Mouse (Mus musculus): ENCODE measurements around the gene Irf3. TPM values are rescaled to one million over a fixed set of nuclear protein-coding genes. Genes with fewer than 3 reads are reported as not detected.

Irf3 gene
- polyA plus RNA-seq, 1 experiment from 2014 or later, result 90.4 TPM

DNA sequence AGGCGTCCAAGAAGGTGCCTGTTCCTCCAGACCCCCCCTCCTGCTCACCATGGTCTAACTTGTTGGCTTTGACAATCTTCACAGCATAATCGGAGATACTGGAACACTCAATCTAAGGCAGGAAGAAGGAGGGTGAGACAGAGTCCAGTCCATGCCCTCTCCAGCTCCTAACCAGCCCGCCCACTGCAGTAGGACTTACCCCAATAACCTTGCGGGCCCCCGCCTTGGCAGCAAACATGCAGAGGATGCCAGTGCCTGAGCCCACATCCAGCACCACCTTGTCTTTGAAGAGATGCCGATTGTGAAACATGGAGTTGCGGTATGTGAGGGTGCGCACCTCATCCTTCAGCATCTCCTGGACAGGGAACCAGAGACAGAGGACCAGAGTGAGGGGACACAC, 15.9 kb upstream of the Irf3 start:
- TF ChIP-seq CTCF (IDR thresholded peaks at IDR 0.05), result no peak
- no peak for TF ChIP-seq EP300 (IDR thresholded peaks at IDR 0.05)
- no peak overlapping the region for H3K27ac ChIP-seq (ENCODE audit: low read length)
- no peak for ATAC-seq
- H3K4me3 ChIP-seq (ENCODE audit: low read depth, low read length), result no peak overlapping the region
- 97% methylated on average over 8 of the region's 8 CpGs for WGBS
- H3K27me3 ChIP-seq (replicated peaks; ENCODE audit: insufficient read depth, low read length), result no peaks in the 10 kb centered on the region
- no peaks in the 10 kb centered on the region for H3K9me3 ChIP-seq (ENCODE audit: low read length)
- H3K4me2 ChIP-seq (replicated peaks; ENCODE audit: low read depth, low read length), result no peak overlapping the region
- no peak for DNase-seq (ENCODE audit: low spot score)
- no peaks in the 10 kb centered on the region for H3K4me1 ChIP-seq (ENCODE audit: insufficient read depth, low read depth, low read length)
- H3K36me3 ChIP-seq (ENCODE audit: insufficient read depth, low read length), result peaks cover 22% of the 10 kb centered on the region
- no peak overlapping the region for H3K9ac ChIP-seq (replicated peaks; ENCODE audit: low read depth)

GRCm38 (mm10) chr7:44983085-44983484, 14.4 kb upstream of the Irf3 start:
- no peak overlapping the region for H3K4me3 ChIP-seq (ENCODE audit: low read depth, low read length)
- no peaks in the 10 kb centered on the region for H3K9me3 ChIP-seq (ENCODE audit: low read length)
- no peak for ATAC-seq
- no peaks in the 10 kb centered on the region for H3K27me3 ChIP-seq (replicated peaks; ENCODE audit: insufficient read depth, low read length)
- H3K9ac ChIP-seq (replicated peaks; ENCODE audit: low read depth), result no peak overlapping the region
- no peak overlapping the region for H3K27ac ChIP-seq (ENCODE audit: low read length)
- H3K4me2 ChIP-seq (replicated peaks; ENCODE audit: low read depth, low read length), result no peak overlapping the region
- no peaks in the 10 kb centered on the region; the same call in 1 of the 2 replicates for H3K4me1 ChIP-seq (ENCODE audit: insufficient read depth, low read depth, low read length)
- peak; percentile 87 for DNase-seq (ENCODE audit: low spot score)
- peaks cover 18% of the 10 kb centered on the region; the same call in 1 of the 2 replicates for H3K36me3 ChIP-seq (ENCODE audit: insufficient read depth, low read length)
- no peak for TF ChIP-seq EP300 (IDR thresholded peaks at IDR 0.05)
- peak; percentile 98 for TF ChIP-seq CTCF (IDR thresholded peaks at IDR 0.05)
- 24% methylated on average over 6 of the region's 6 CpGs for WGBS

DNA sequence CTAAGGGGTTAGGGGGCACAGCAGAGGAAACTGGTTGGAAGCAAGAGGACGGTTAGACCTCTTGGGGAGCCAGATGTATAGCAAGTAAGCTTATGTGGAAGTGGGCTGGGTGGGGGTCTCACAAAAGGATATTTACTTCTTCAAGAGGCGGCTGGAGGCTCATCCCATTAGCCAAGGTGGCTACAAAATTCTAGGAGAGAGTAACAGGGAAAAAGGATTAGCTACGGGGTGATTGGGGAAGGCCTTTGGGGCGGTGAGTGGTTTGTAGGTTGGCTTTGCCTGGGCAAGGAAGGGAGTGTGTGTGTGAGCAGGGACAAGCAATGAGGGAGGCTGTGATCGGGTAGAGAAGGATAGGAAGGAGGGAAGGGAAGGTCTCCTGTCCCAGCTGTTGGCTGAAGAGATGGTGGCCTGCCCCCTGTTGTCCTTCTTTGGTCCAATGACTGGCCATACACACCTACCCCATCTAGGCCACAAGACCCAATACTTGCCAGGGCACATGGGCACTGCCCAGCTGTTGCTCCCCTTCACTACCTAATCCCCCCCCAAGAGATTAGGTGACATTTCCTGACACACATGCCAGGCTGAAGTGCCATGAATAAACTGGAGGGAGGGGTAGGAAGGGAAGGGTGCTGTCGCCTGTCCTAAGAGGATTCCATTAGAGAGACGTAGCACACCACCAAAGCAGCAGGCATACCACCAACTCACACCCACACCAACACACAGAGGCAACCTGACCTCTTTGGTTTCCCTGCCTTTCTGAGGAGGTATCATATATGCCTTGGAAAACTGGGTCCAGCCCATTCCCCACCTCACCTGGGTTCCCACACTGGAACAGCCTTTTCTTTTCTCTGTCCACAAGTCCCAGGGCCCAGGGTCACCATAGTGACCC, 13.3 kb upstream of the Irf3 start:
- H3K9ac ChIP-seq (replicated peaks; ENCODE audit: low read depth), result no peak overlapping the region
- H3K4me3 ChIP-seq (ENCODE audit: low read depth, low read length), result no peak overlapping the region
- H3K4me2 ChIP-seq (replicated peaks; ENCODE audit: low read depth, low read length), result no peak overlapping the region
- H3K9me3 ChIP-seq (ENCODE audit: low read length), result no peaks in the 10 kb centered on the region
- DNase-seq (ENCODE audit: low spot score), result no peak
- no peak for ATAC-seq
- no peaks in the 10 kb centered on the region; the same call in 1 of the 2 replicates for H3K4me1 ChIP-seq (ENCODE audit: insufficient read depth, low read depth, low read length)
- no peak overlapping the region for H3K27ac ChIP-seq (ENCODE audit: low read length)
- H3K36me3 ChIP-seq (ENCODE audit: insufficient read depth, low read length), result 0 out of 2 replicates have a peak, but pooled peaks cover 18% of the 10 kb centered on the region
- 66% methylated on average over 7 of the region's 7 CpGs for WGBS
- H3K27me3 ChIP-seq (replicated peaks; ENCODE audit: insufficient read depth, low read length), result no peaks in the 10 kb centered on the region
- no peak for TF ChIP-seq EP300 (IDR thresholded peaks at IDR 0.05)
- no peak for TF ChIP-seq CTCF (IDR thresholded peaks at IDR 0.05)

DNA sequence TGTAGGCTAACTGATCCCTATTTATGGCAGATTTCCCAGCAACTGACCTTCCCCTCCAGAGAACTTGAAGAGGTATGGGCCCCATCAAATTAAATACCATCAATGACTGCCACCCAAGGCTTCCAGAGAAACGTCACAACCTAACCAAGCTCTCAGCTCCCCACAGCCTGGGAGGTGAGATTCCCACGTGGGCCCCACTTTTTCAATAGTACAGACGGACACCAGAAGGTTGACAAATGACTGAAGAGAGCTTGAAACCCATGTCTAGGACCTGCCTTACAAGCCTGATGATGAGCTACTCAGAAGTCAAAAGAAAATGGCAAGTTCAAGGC, 12.6 kb upstream of the Irf3 start:
- H3K4me3 ChIP-seq (ENCODE audit: low read depth, low read length), result no peak overlapping the region

GRCm38 (mm10) chr7:44985595-44986191, 11.8 kb upstream of the Irf3 start:
- WGBS, result 1% methylated on average over 31 of the region's 45 CpGs
- Histone ChIP-seq H3K4me1 (ENCODE audit: insufficient read depth, low read depth, low read length) (no peaks in the 10 kb centered on the region; the same call in 1 of the 2 replicates), H3K9ac (replicated peaks; ENCODE audit: low read depth) (peak overlapping the region; percentile 41), H3K4me3 (ENCODE audit: low read depth, low read length) (peak overlapping the region; percentile 64), H3K9me3 (ENCODE audit: low read length) (no peaks in the 10 kb centered on the region), H3K4me2 (replicated peaks; ENCODE audit: low read depth, low read length) (peak overlapping the region; percentile 72), H3K36me3 (ENCODE audit: insufficient read depth, low read length) (0 out of 2 replicates have a peak, but pooled peaks cover 6% of the 10 kb centered on the region), H3K27me3 (replicated peaks; ENCODE audit: insufficient read depth, low read length) (no peaks in the 10 kb centered on the region), H3K27ac (ENCODE audit: low read length) (peak overlapping the region; percentile 80)
- peak; percentile 76 for DNase-seq (ENCODE audit: low spot score)
- ATAC-seq, result peak; percentile 2; the same call in 1 of the 2 replicates
- TF ChIP-seq EP300 (IDR thresholded peaks at IDR 0.05) (no peak), CTCF (IDR thresholded peaks at IDR 0.05) (peak; percentile 55)

More for the DNA sequence above, 12.6 kb upstream of the Irf3 start:
- Histone ChIP-seq H3K9me3 (ENCODE audit: low read length) (no peaks in the 10 kb centered on the region), H3K4me1 (ENCODE audit: insufficient read depth, low read depth, low read length) (no peaks in the 10 kb centered on the region; the same call in 1 of the 2 replicates), H3K4me2 (replicated peaks; ENCODE audit: low read depth, low read length) (no peak overlapping the region), H3K9ac (replicated peaks; ENCODE audit: low read depth) (no peak overlapping the region), H3K27me3 (replicated peaks; ENCODE audit: insufficient read depth, low read length) (no peaks in the 10 kb centered on the region), H3K36me3 (ENCODE audit: insufficient read depth, low read length) (0 out of 2 replicates have a peak, but pooled peaks cover 14% of the 10 kb centered on the region), H3K27ac (ENCODE audit: low read length) (no peak overlapping the region)
- 36% methylated on average over 3 of the region's 3 CpGs for WGBS
- ATAC-seq, result no peak
- DNase-seq (ENCODE audit: low spot score), result no peak
- TF ChIP-seq CTCF (IDR thresholded peaks at IDR 0.05), result no peak
- TF ChIP-seq EP300 (IDR thresholded peaks at IDR 0.05), result no peak

DNA sequence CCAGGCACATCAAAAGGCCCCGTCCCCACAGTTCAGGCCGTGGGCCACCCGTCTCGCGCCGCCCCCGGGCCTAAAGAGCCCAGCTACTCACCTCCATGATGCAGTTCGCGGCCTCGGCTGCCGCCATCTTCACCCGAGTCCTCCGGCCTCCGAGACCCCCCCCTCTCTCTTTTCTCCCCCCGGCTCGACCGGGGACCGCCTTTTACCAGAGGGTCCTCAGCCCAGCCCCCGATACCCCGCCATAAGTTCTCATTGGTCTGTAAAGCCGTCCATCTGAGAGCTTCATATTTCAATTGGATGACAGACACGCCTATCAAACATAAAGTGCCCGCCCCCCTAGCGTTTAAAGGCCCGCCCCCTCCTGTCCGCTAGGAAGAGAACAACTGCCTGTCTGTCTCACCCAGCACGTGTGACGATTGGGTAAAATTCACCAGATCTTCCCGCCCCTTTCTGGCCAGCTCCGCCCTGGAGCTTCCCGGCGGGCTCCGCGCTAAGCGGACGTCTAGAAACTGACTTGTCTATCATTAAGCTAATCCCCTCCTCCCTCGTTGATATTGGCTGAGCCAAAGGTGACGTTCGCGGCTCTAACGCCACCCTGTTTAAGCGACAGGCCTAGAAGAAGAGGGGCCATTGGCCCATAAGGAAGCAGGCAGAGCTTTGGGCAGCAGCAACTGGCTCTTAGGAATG, 11.1 kb upstream of the Irf3 start, which contains the start of gene Prmt1:
Gene Prmt1, minus strand, starts transcription at position 377 of the 687 bp plus-strand sequence.
- H3K36me3 ChIP-seq (ENCODE audit: insufficient read depth, low read length), result 0 out of 2 replicates have a peak, but pooled peaks cover 6% of the 10 kb centered on the region
- DNase-seq (ENCODE audit: low spot score), result peak; percentile 100
- H3K4me3 ChIP-seq (ENCODE audit: low read depth, low read length), result peak within 1 kb of the TSS; percentile 64
- H3K27ac ChIP-seq (ENCODE audit: low read length), result peak within 1 kb of the TSS; percentile 81
- 1% methylated on average over 39 of the region's 42 CpGs for WGBS
- ATAC-seq, result peak; percentile 95
- peak within 1 kb of the TSS; percentile 72 for H3K4me2 ChIP-seq (replicated peaks; ENCODE audit: low read depth, low read length)
- H3K9me3 ChIP-seq (ENCODE audit: low read length), result no peaks in the 10 kb centered on the region
- TF ChIP-seq CTCF (IDR thresholded peaks at IDR 0.05), result no peak
- TF ChIP-seq EP300 (IDR thresholded peaks at IDR 0.05), result peak; percentile 81
- peak within 1 kb of the TSS; percentile 43 for H3K9ac ChIP-seq (replicated peaks; ENCODE audit: low read depth)
- no peaks in the 10 kb centered on the region for H3K27me3 ChIP-seq (replicated peaks; ENCODE audit: insufficient read depth, low read length)
- no peaks in the 10 kb centered on the region; the same call in 1 of the 2 replicates for H3K4me1 ChIP-seq (ENCODE audit: insufficient read depth, low read depth, low read length)

All from lung, postnatal 0 days (tissue).